Mouse (Mus musculus) embryonic stem cell, embryonic (primary cell): ENCODE measurements at regions not wholly inside any gene's neighbourhood (a gene's known extent, or its start where the extent isn't known, plus 50 kb on each side); places are given as distances from the start of the nearest gene placed in this dataset.

Experiments
- CTCF ChIA-PET, 4 experiments: fragments of 300-600 bp in 2 of 4; fragments of 350-600 bp in 2 of 4; sonication (Branson Sonifier 250); formaldehyde crosslinking; loops; one replicate each; lab custom pipeline; 2022; ENCODE audit warnings: inconsistent platforms in 2 of 4; lab: Charles Lee
- POLR2A ChIA-PET, 4 experiments: fragments of 300-600 bp in 2 of 4; fragments of 350-600 bp in 2 of 4; sonication (Branson Sonifier 250); formaldehyde crosslinking; loops; one replicate each; lab custom pipeline; 2022; ENCODE audit warnings: antibody characterized with exemption in 4 of 4, inconsistent platforms in 1 of 4; lab: Charles Lee

DNA sequence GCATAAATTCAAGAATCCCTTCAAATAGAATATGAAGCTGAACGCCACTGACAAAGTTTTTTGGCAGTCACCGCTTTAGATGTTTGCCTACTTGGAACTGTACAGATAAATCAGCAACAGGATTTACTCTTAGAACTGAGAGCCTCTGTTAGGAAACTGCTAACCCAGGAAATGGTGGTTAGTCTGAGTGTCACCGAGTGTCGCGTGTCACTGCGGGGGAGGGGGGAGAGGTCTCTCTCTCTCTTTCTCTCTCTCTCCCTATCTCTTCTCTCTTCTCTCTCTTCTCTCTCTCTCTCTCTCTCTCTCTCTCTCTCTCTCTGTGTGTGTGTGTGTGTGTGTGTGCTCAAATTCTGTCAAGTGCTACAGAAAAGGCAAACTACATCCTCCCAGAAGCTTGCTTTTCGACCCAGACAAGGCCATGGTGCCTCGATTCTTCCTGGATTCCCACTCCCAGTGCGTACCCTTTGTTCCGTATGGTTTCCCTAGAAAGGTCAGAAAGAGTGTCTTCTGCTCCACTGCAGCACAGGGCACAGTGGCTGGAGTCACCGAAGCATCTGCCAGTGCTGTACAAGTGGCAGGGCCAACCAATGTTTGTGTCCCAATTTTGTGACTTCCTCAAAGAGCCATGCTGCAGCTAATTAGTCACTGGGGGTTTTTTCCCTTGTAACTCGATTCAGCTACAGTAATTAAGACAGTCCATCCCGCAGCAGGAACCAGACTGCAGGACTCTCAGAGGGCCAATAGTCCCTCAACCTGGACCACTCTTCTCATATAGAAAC is 87.0 kb downstream of the Cog6 start:
- CTCF ChIA-PET: no interaction called here
- POLR2A ChIA-PET: no interaction called here

DNA sequence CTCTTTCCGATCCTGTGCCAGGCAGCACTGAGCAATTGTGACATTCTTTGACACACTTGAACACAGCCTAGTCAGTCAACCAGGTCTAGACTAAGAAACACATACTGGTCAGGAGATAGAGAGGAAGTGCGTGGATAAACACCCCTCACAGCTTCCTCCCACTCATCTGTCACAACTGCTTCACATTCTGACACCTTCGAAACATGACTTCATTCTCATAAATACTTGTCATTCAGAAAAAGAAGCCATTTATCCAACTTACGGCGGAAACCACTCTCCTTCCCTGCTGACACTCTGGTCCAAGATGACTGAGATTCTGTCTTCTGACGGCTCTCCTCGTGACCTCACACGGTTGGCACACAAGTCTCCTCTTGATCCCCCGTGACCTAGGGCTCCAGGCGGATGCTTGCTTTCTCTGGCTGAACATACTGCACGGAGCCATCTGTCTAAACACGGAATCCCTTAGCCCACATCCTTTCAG is 89.6 kb downstream of the Cog6 start:
- ChIA-PET CTCF (interaction anchor here in 2 of 4 experiments (0.5 to 1.3 kb wide), 2 partner anchors 20 to 670 kb away, joined by 3 to 4 read pairs; no protein-coding TSS in a partner anchor), POLR2A (no interaction called here)

DNA sequence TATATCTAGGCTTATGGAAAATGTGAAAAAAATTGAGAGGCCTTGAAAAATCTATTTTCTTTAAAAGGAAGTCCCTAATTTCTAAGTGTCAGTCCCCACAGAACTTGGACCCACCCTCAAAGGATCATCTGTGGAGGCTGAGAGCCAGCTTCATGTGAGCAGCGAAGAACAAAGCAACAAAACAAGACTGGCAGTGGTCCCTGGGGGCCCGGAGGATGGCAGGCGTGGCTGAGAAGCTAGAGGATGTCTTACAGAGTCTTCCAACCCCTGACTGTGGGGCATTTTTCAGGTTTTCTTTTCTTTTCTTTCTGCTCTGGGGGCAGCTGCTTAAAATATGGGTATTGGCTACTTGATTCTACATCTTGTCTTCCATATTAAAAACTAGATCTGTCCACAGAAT is 90.5 kb downstream of the Cog6 start:
- ChIA-PET POLR2A (interaction anchor here in 2 of 4 experiments (0.6 kb wide), 2 partner anchors 83 to 134 kb away, joined by 5 to 8 read pairs; no protein-coding TSS in a partner anchor), CTCF (interaction anchor here in 3 of 4 experiments (0.5 to 1.5 kb wide), 4 partner anchors 60 to 1286 kb away, joined by 3 to 8 read pairs (median 4); no protein-coding TSS in a partner anchor)

DNA sequence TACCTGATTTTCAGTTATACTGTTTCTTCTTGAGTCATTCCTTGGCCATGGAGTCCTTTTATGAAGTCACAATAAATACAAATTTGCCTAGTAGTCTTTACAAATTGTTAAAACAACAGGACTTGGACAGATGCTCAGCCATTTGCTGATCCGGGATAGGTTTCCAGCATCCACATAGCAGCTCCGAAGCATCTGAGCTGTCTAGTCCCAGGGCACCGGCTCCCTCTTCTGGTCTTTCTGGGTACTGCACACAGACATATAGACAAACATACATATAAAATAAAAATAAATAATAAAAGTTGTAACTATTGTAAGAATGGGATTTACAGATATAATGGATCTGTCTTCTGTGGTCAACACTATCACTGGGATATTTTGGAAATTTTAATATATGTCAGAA is 91.8 kb downstream of the Cog6 start:
- CTCF ChIA-PET: interaction anchor here (0.5 to 2.2 kb wide), 23 partner anchors 17 to 1702 kb away, joined by 3 to 14 read pairs (median 4); no protein-coding TSS in a partner anchor
- POLR2A ChIA-PET: no interaction called here

DNA sequence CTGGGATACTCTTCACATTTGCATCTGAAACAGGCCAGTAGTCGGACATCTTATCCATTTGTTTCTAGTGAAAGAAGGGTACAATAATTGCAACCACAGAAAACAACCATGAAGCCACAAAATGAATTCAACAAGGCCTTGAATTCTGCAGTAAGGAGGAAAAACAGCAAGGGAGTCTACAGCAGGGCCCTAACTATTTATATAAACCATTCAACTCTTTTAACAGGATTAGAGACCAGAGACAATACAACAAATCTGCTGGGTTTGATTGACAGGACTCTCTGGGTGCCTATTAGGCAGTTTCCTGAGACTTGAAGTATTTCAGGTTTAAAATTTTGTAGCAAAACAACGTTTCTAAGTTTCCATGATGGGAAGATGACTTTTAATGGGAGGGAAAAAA is 92.4 kb downstream of the Cog6 start:
- POLR2A ChIA-PET: no interaction called here
- CTCF ChIA-PET: interaction anchor here (0.5 to 2.2 kb wide), 16 partner anchors 20 to 1271 kb away, joined by 3 to 14 read pairs (median 4); no protein-coding TSS in a partner anchor

DNA sequence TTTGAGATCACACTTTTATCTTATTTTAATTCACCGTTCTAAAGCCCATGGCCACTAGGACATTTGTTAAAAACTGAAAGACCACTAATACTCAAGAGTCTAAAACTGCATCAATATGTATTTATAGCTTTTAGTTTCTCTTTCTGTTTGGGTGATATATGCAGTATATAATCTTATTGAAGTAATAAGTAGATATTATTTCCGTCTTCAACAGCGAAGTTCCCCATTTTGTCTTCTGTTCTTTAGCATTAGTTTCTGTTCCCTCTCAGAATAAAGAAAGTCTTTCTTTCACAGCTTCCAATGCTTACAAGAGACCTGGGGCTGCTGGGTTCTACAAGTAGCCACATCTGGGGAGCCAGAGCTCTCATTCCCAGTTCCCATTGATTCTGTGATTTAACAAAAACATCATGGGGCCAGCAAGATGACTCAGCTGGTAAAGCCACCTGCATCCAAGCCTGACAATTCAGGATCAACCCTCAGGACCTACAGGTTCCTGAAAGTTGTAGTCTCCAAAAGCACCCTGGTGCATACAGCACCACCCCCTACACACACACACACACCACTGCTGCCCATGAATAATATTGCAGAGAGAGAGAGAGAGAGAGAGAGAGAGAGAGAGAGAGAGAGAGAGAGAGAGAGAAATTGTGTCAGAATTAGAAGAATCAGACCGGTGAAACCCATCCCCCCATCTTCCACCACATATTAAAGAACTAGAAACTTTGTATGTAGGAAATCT is 93.0 kb downstream of the Cog6 start:
- ChIA-PET CTCF (interaction anchor here in 1 of 4 experiments (1.0 to 2.2 kb wide), 3 partner anchors 80 to 666 kb away, joined by 10 to 14 read pairs (median 10); no protein-coding TSS in a partner anchor), POLR2A (no interaction called here)

DNA sequence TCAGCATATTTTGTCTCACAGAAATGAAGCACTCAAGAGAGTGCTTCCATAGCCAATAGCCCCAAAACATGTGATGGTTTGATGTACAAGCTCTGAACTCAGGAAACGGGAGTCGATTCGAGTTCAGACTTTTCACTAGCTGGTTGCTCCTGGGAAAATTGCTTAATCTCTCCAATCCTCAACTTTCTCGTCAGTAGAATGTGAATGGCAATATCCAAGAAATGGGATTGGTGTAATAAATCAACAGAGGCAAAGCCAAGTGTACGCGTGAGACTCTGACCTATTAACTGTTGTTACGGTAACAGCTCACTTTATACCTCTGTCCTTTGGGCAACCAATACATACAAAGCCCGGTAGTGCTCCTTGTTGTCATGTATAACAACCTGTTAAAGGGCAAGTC is 94.6 kb downstream of the Cog6 start:
- ChIA-PET POLR2A (interaction anchor here in 1 of 4 experiments (0.6 kb wide), 1 partner anchor 523 kb away, joined by 4 read pairs; no protein-coding TSS in a partner anchor), CTCF (interaction anchor here in 2 of 4 experiments (0.5 to 0.6 kb wide), 3 partner anchors 78 to 1902 kb away, joined by 3 to 14 read pairs (median 3); no protein-coding TSS in a partner anchor)

DNA sequence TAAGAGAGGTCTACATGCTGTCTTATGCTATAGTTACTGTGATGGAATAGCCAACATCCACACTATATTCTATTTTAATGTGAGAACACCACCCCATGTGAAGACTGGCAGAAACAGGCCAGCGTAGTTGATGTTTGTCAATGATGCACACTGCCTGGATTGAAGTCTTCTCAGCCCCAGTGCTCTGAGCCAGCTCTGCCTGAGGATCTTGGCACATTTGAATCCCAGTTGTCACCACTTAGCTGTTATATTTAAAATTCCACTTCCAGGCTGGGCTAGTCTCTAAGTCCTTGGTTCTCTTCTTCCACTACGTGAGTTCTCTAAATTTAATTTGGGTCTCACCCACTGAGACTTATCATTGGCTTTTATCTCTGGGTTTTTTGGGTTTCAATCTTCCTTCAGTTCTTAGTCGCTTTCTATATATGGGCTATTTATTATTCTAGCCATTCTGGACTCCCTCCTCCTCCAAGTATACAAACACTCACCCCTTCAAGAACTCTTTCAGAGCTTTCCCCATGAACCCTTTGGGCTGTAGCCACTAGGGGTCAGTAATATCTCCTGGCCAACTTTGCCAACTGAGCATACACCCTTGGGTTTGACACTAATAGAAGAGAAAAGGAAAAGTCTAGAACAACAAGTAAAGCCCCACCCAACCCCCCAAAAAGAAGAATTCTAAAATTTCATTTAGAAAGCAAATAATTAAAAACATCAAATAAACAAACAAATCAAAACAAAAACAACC is 110.0 kb downstream of the Cog6 start:
- POLR2A ChIA-PET: no interaction called here
- CTCF ChIA-PET: interaction anchor here in 2 of 4 experiments (0.7 to 1.0 kb wide), 3 partner anchors 16 to 648 kb away, joined by 3 to 7 read pairs (median 4); no protein-coding TSS in a partner anchor

DNA sequence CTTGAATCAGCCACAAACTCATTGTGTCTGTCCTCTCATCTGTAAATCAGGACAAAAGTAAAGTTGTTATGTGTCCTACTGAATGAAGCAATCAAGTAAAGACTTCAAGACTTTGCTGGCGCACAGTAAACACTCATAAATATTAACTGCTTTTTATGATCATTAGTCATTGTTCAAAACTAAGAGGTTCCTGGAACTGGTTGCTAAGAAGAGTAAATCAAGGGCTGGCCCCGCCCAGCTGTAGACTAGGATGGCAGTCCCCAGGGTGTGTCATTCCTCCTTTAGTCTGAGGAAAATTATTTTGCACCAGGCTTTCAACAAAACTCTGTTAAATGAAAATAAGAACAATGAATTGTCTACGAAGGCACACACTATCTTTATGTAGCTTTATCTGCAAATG is 113.0 kb downstream of the Cog6 start:
- POLR2A ChIA-PET: no interaction called here
- CTCF ChIA-PET: no interaction called here

DNA sequence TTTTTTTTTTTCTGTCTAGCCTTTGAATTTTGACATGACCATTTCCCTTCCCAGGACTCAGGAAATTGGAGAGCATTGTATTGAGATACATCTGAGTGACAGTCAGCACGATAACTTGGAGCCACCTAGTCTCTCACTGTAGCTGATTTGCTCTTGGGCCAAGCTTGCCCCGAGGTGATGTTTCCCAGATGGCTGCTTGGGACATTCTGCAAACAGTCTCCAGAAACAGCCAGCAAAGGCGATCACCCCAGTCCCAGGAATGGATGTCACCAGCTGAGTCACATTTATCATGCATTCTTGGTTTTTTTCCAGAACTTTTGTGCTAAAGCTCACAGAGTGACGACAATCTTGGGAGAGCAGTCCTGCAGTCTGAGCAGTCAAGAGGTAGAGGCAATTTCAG is 119.4 kb downstream of the Cog6 start:
- POLR2A ChIA-PET: no interaction called here
- CTCF ChIA-PET: no interaction called here

DNA sequence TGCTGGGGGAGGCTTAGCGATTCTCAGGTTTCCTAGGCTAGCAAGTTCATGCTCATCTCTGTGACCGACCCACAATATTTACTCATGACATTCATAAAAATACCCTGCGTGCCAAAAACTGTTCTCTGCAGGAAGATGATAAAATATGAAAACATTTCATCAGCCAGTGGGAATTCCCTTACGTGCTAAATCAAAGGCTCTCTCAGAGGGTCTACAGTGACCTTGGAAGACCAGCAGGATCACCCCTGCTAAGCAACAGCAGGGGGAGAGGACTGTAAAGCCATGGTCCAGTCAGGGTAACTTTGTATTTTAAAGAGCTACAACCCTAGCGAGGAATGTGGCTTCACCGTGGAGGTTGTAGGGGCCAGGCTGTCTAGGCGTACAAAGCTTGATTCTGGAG is 120.6 kb downstream of the Cog6 start:
- ChIA-PET CTCF (no interaction called here), POLR2A (no interaction called here)

DNA sequence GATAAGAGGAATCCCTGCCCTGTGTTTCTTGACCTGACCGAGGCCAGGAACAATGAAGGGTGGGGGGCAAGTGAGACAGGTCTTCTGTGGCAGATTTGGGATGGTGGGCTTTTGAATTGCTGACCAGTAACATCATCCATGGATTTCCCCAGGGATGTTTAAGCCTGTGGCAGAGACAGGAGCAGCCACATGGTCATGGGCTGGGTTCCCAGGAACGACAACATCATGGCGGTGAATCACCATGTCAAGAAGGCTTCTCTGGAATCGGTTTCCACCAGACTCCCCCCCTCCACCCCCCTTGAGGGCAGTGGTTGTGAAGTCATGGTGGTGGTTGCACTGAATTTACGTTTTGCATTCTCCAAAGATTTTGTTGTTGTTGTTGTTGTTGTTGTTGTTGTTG is 121.3 kb downstream of the Cog6 start:
- ChIA-PET CTCF (no interaction called here), POLR2A (no interaction called here)

DNA sequence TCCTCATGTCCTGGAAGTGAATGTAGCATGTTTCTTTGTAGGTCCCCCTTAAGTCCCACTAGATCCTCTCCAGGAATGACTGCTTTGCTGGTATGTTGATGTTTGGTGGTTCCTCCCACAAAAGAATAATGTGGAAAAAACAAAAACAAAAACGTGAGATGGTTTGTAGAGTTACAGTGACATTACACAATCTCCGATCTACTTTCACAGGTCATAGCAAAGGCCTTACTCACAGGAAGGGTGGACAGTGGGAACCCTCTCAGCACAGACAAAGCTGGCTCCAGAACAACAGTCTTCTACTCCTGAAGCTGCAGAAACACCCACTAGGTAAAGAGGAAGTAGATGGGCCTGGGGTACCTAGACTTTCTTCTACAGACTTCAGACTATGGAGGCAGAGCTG is 122.2 kb downstream of the Cog6 start:
- POLR2A ChIA-PET: no interaction called here
- CTCF ChIA-PET: no interaction called here

DNA sequence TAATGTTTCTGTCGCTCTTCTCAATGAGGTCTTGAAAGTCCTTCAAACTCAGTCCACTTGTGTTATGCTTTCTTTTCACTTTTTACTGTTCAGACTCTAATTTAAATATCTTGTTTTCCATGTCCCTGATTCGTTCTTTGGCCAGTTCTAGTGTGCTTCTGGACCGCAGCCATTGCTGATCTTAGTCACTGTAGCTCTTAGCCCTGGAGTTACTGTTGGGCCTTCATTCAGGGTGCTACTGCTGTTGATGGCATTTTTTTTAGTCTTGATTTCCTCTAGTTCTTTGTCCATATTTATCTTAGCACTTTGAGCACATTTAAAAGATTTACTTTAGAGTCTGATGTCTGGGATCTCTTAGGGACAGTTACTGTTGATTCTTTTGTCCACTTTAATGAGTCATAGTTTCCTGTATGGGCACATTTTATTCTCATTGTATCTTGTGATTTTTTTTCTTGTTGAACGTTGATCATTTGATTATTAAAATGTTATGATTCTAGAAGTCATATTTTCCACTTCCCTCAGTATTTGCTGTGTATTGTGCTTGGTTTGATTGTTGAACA is 127.8 kb downstream of the Cog6 start:
- CTCF ChIA-PET: interaction anchor here in 1 of 4 experiments (0.5 kb wide), 1 partner anchor 62 kb away, joined by 7 read pairs; no protein-coding TSS in a partner anchor
- POLR2A ChIA-PET: interaction anchor here in 1 of 4 experiments (0.6 kb wide), 1 partner anchor 18 kb away, joined by 3 read pairs; no protein-coding TSS in a partner anchor

DNA sequence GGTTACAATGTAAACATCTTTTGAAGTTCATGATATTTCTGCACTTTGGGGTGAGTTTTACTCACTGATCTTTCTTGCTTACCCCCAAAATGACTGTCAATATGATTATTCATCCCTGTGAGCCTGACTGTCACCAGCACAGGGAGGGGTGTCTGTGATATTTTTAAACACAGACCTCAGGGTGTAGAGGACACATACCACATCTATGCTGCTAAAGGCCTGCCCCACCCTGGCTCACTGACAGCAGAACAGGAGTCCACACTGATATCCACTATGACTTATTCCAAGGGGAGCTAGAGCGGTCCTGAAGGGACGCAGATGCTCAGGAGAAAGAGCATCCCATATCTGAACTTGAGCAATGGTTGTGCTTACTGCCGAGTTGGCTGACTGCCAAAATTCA is 135.1 kb downstream of the Cog6 start:
- CTCF ChIA-PET: no interaction called here
- POLR2A ChIA-PET: no interaction called here

DNA sequence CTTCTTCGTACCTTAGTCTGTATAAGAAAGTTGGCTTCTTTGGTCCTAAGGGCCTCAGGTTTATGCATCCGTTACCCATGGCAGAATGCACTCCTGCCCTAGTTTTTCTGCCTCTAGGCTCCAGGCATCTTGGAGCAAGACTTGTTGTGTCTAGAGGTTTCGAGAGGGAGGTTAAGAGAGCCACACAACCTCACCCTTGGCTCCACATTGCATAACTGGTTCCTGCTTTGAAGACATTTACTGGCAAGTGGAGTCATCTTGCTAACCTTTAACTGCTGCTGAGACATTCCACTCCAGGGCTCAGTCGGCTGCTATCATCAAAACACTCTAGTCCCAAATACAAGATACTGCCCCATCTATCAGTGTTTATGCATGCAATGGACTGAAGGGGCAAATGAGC is 135.9 kb downstream of the Cog6 start:
- POLR2A ChIA-PET: no interaction called here

DNA sequence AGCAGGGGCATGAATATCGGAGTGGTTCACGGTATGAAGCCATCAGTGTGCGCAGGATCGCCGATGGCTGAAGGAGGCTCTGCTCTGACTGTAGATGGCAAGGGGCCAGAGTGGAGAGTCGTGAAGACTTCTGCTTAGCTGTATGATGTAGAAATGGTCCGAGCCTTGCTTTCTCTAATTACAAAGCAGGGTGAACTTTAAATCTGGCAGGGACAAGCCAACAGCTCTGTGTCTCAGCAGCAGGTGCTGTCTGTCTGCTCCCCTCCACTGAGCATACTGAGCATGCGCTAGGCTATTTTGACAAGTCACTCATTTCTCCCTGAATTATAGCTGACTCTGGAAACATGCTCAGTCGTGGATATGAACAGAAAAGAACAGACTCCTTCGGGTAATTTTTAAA is 137.3 kb downstream of the Cog6 start:
- POLR2A ChIA-PET: interaction anchor here in 2 of 4 experiments (0.6 to 1.3 kb wide), 3 partner anchors 12 to 325 kb away, joined by 3 to 5 read pairs (median 3); no protein-coding TSS in a partner anchor
- CTCF ChIA-PET: no interaction called here

More for the DNA sequence above, 135.9 kb downstream of the Cog6 start:
- CTCF ChIA-PET: no interaction called here

DNA sequence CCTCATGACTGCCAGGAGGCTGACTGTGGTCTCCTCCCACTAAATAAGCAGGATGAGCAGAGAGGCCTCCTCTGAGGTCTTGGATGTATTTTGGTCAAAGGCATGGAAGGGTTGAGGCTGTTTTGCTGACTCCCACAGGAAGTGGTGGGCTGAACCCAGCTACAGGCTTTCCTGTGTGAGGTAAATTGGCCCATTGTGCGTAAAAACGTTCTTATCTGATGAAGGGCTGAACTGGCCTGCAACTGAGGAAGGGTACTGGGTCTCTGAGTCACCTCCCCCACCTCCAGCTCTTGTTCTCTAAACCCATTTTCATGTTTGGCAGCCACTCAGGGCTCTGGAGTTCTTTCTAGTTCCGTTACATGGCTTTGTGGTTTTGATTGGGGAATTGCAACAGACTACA is 138.7 kb downstream of the Cog6 start:
- ChIA-PET POLR2A (no interaction called here), CTCF (no interaction called here)
